Mouse (Mus musculus) E14TG2a.4 (cell line): ENCODE data around the gene Elf1.

Experiments
- CTCF ChIP-seq: conservative IDR thresholded peaks from 2 replicates; pipeline ENCODE4 v1.5.1; 2014; ENCODE audit warnings: low read length
- NANOG ChIP-seq: IDR thresholded peaks from 2 replicates; pipeline ENCODE4 v1.6.1; 2014; ENCODE audit warnings: borderline replicate concordance, low read length, mixed read lengths
- POU5F1 ChIP-seq: IDR thresholded peaks from 2 replicates; pipeline ENCODE4 v1.6.1; 2014; ENCODE audit warnings: low read length, borderline replicate concordance

- TF ChIP-seq CTCF: no peak
- no peak for TF ChIP-seq POU5F1
- no peak for TF ChIP-seq NANOG
These were observed 40.3 kb upstream of the Elf1 start for GRCm38 (mm10) chr14:79440655-79441054.
